8 mouse cellular contexts compared by ENCODE assay signal in the genomic region with DNA sequence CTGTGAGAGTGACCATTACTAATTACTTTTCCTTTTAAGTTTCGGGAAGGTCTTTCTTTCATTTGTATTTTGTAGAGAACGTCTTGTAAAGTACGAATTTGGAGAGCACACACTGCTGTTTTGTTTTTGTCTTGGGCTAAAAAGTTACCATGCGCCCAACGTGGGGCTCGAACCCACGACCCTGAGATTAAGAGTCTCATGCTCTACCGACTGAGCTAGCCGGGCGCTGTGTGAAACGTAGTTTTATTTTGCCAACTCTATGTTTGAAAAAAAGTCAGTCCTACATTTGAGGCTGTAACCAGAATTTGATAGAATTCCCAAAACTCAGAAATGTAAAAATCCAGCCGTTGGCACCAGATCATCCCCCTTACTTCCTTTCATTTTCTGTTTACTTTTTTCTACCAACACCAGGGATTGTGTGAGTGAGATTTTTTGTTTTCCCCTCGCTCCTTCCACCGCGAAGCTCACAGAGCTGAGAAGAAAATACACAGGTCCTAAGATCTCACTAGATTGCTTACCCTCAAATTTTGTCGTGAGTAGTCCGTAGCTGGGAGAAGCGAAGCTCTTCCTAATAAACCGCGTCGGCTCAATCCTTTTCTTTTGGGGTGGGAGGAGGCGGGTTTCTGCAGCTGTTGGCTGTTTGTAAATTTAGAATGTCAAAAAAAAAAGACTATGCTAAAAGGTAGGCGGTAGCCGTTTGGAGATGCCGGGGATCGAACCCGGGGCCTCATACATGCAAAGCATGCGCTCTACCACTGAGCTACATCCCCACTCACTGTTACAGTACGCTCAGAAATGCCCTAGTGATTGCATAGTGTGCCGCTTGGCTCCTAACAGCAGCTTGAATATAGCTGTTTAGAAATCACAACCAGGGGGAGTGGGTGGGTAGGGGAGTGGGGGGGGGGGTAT. TPM values are rescaled to one million over a fixed set of nuclear protein-coding genes. Genes with fewer than 3 reads are reported as not detected.
DNase-seq lines count a peak whose midpoint lies in the region; ATAC-seq lines count a peak whose summit lies in the region.

No protein-coding gene starts in this region.

- peak; percentile 97 for DNase-seq in MN1 (ENCODE audit: low spot score)
- DNase-seq in cerebellum, adult 9-11 months = peak; percentile 89
- DNase-seq in frontal cortex, adult 2 months (ENCODE audit: extremely low spot score in 1 of 2, low spot score in 1 of 2) = peak; percentile 76 to 98
- DNase-seq in hindbrain, embryonic 11.5 days (ENCODE audit: low spot score) = peak; percentile 94
- peak; percentile 91 to 93 for DNase-seq in layer of hippocampus, postnatal 10 days (ENCODE audit: low spot score in 2 of 2)
- peak; percentile 93 for DNase-seq in lung, postnatal 10 days
- peak; percentile 90 for DNase-seq in ovary, postnatal 14 days (ENCODE audit: low spot score)
- peak; percentile 96 for DNase-seq in thymus, postnatal 25 days

- peak overlapping the region; percentile 56 for H3K4me2 ChIP-seq in hindbrain, embryonic 11.5 days (replicated peaks; ENCODE audit: low read depth, low read length)

- H3K4me1 ChIP-seq in hindbrain, embryonic 11.5 days (replicated peaks; ENCODE audit: control insufficient read depth, insufficient read depth, low read length) = 0 out of 2 replicates have a peak, but pooled peaks cover 4% of the 10 kb centered on the region

- ATAC-seq in hindbrain, embryonic 11.5 days (ENCODE audit: low FRiP score) = peak; percentile 89

- H3K27me3 ChIP-seq in hindbrain, embryonic 11.5 days (ENCODE audit: control insufficient read depth, insufficient read depth, low read length) = peaks cover 5% of the 10 kb centered on the region; the same call in 1 of the 2 replicates

- H3K4me3 ChIP-seq in hindbrain, embryonic 11.5 days (ENCODE audit: low read depth, low read length) = peak overlapping the region; percentile 54

- H3K27ac ChIP-seq in hindbrain, embryonic 11.5 days (ENCODE audit: low read depth, low read length) = peak overlapping the region; percentile 30; the same call in 1 of the 2 replicates

- no peaks in the 10 kb centered on the region for H3K36me3 ChIP-seq in hindbrain, embryonic 11.5 days (ENCODE audit: control insufficient read depth, insufficient read depth, low read length)

- no peaks in the 10 kb centered on the region for H3K9me3 ChIP-seq in hindbrain, embryonic 11.5 days (ENCODE audit: control insufficient read depth, low read length)

- peak overlapping the region; percentile 60 for H3K9ac ChIP-seq in hindbrain, embryonic 11.5 days (ENCODE audit: low read depth, low read length)

- WGBS in hindbrain, embryonic 11.5 days = under 1% methylated on average over 30 of the region's 30 CpGs

RNA-seq across cellular contexts. Expression of gene Gm12184, which starts 7.5 kb away (rescaled TPM):
- polyA plus RNA-seq in frontal cortex, adult 2 months (2012; rRNA removed) = 24.1 and 28.7 TPM in 2 replicates
- 5.8 and 7.4 TPM in 2 replicates for polyA plus RNA-seq in hindbrain, embryonic 11.5 days (2014; fragmentation: Nextera tagmentation; extraction: Ambion mirVana)
- total RNA-seq in layer of hippocampus, postnatal 10 days (2021) = 1 to 10 TPM in 1 of 2 experiments, under 1 TPM in 1; 0.98 to 1.4 TPM

RNA-seq across cellular contexts. Expression of gene Trim7, which starts 8.0 kb away (rescaled TPM):
- 3.7 and 4.6 TPM in 2 replicates for polyA plus RNA-seq in frontal cortex, adult 2 months (2012; rRNA removed)
- polyA plus RNA-seq in hindbrain, embryonic 11.5 days (2014; fragmentation: Nextera tagmentation; extraction: Ambion mirVana) = 0.56 and 0.77 TPM in 2 replicates
- total RNA-seq in layer of hippocampus, postnatal 10 days (2021) = 1 to 10 TPM; 4.9 to 5.6 TPM

RNA-seq across cellular contexts. Expression of gene Trim41, which starts 16.8 kb away (rescaled TPM):
- 41.4 and 47.6 TPM in 2 replicates for polyA plus RNA-seq in frontal cortex, adult 2 months (2012; rRNA removed)
- 4.2 and 4.5 TPM in 2 replicates for polyA plus RNA-seq in hindbrain, embryonic 11.5 days (2014; fragmentation: Nextera tagmentation; extraction: Ambion mirVana)
- total RNA-seq in layer of hippocampus, postnatal 10 days (2021) = 10 to 100 TPM; 44.1 to 58.1 TPM

RNA-seq across cellular contexts. Expression of gene Rack1, which starts 33.9 kb away (rescaled TPM):
- 453 and 472 TPM in 2 replicates for polyA plus RNA-seq in frontal cortex, adult 2 months (2012; rRNA removed)
- polyA plus RNA-seq in hindbrain, embryonic 11.5 days (2014; fragmentation: Nextera tagmentation; extraction: Ambion mirVana) = 654 and 661 TPM in 2 replicates
- 100 to 1,000 TPM; 336 to 363 TPM for total RNA-seq in layer of hippocampus, postnatal 10 days (2021)

RNA-seq across cellular contexts. Expression of gene Irgm1, which starts 37.5 kb away (rescaled TPM):
- 12.1 and 12.7 TPM in 2 replicates for polyA plus RNA-seq in frontal cortex, adult 2 months (2012; rRNA removed)
- 1.5 and 2.1 TPM in 2 replicates for polyA plus RNA-seq in hindbrain, embryonic 11.5 days (2014; fragmentation: Nextera tagmentation; extraction: Ambion mirVana)
- total RNA-seq in layer of hippocampus, postnatal 10 days (2021) = 1 to 10 TPM; 3.3 TPM

Comparison
In these comparisons a context has a peak if more than half of its experiments do, and no peak if none do; other contexts are left out.
1. Peak in every context shown above with its lines: DNase-seq, ATAC-seq, H3K4me3 ChIP-seq and H3K27ac ChIP-seq.